Comparison of ENCODE assay signal across 11 mouse cellular contexts in the genomic region with DNA sequence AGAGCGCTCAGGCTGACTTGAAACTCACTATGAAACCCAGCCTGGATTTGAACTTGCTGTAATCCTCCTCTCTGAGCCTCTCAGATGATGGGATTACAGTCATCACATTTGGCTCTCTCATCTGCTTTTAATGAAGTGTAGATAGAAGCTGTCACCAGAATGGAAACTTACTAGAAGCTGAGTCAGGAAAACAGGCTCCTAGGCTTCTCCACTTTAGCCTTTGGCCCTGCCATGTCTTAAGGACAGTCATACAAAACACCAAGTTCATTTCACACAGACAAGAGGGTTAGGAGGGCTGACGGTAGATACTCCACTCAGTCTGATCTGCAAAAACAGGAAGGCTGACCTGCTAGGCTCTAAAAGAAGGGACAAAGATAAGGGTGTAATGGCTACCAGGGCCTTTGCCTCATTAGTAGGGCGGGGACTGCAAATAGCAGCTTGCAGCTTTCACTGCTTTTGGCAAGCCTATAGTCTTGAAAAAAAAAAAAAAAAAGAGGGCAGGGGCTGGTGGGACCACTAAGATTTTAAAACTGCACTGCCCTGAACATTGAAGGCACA. TPM values are rescaled to one million over a fixed set of nuclear protein-coding genes. Genes with fewer than 3 reads are reported as not detected.
DNase-seq lines count a peak whose midpoint lies in the region; ATAC-seq lines count a peak whose summit lies in the region.
"Had no signal": no experiment of that assay in that cellular context is flagged by ENCODE, and none has a peak within 500 bp of the region (broad histone marks: within the 10 kb centered on the region; RNA-seq: fewer than 3 reads in every experiment).

No protein-coding gene starts in this region.

- 57% methylated on average over 3 of the region's 3 CpGs for WGBS in heart, embryonic 13.5 days
- 49% methylated on average over 3 of the region's 3 CpGs for WGBS in forebrain, embryonic 16.5 days
- 96% methylated on average over 3 of the region's 3 CpGs for WGBS in macrophage (ENCODE audit: missing documents)

- H3K27me3 ChIP-seq in heart, embryonic 13.5 days (replicated peaks): no peaks in the 10 kb centered on the region
- H3K27me3 ChIP-seq in forebrain, embryonic 16.5 days (replicated peaks; ENCODE audit: control insufficient read depth, insufficient read depth, low read length): no peaks in the 10 kb centered on the region
- H3K27me3 ChIP-seq: neural tube, embryonic 13.5 days had no signal

- H3K36me3 ChIP-seq in heart, embryonic 13.5 days: peaks cover 25% of the 10 kb centered on the region
- H3K36me3 ChIP-seq in forebrain, embryonic 16.5 days (ENCODE audit: control insufficient read depth, insufficient read depth): no peaks in the 10 kb centered on the region; the same call in 1 of the 2 replicates
- peaks cover 22% of the 10 kb centered on the region for H3K36me3 ChIP-seq in macrophage (ENCODE audit: inconsistent target)

- DNase-seq in heart, postnatal 10 days: no peak
- peak; percentile 41 for DNase-seq in MEL-GATA-1-ER (ENCODE audit: extremely low read depth, low read depth)
- DNase-seq in left cerebral cortex, postnatal 10 days (ENCODE audit: extremely low spot score in 1 of 2, low spot score in 2 of 2): no peak
- DNase-seq: cerebellum, adult 8-10 months; kidney, postnatal 25 days had no signal

- H3K4me3 ChIP-seq in heart, embryonic 13.5 days: no peak overlapping the region
- H3K4me3 ChIP-seq in forebrain, embryonic 16.5 days (replicated peaks; ENCODE audit: low read length): no peak overlapping the region
- H3K4me3 ChIP-seq in macrophage (ENCODE audit: inconsistent target): no peak overlapping the region
- H3K4me3 ChIP-seq: midbrain, embryonic 10.5 days; neural tube, embryonic 13.5 days had no signal

- no peak overlapping the region for H3K9ac ChIP-seq in heart, embryonic 13.5 days
- H3K9ac ChIP-seq in forebrain, embryonic 16.5 days (replicated peaks; ENCODE audit: low read depth, low read length): no peak overlapping the region
- H3K9ac ChIP-seq: neural tube, embryonic 13.5 days had no signal

- no peak for ATAC-seq in heart, embryonic 13.5 days (ENCODE audit: extremely low read depth, insufficient number of reproducible peaks, low FRiP score, low TSS enrichment)
- no peak for ATAC-seq in forebrain, embryonic 16.5 days
- ATAC-seq in granulocyte monocyte progenitor cell, adult 5-6 weeks (replicated peaks; ENCODE audit: poor library complexity, severe bottlenecking): no peak

- H3K79me2 ChIP-seq in macrophage (ENCODE audit: inconsistent target): peaks cover 81% of the 10 kb centered on the region; the same call in 1 of the 2 replicates

- H3K4me2 ChIP-seq in heart, embryonic 13.5 days: no peak overlapping the region
- H3K4me2 ChIP-seq in forebrain, embryonic 16.5 days (ENCODE audit: low read length): no peak overlapping the region
- H3K4me2 ChIP-seq: neural tube, embryonic 13.5 days had no signal

- peaks cover 30% of the 10 kb centered on the region for H3K4me1 ChIP-seq in heart, embryonic 13.5 days
- peaks cover 36% of the 10 kb centered on the region for H3K4me1 ChIP-seq in forebrain, embryonic 16.5 days (replicated peaks; ENCODE audit: control insufficient read depth, insufficient read depth, low read length)
- H3K4me1 ChIP-seq: midbrain, embryonic 10.5 days had no signal

- no peaks in the 10 kb centered on the region for H3K9me3 ChIP-seq in heart, embryonic 13.5 days
- H3K9me3 ChIP-seq in forebrain, embryonic 16.5 days (ENCODE audit: control insufficient read depth, low read length): no peaks in the 10 kb centered on the region
- H3K9me3 ChIP-seq: midbrain, embryonic 10.5 days; neural tube, embryonic 13.5 days had no signal

- intact Hi-C loops in heart, postnatal 10 days (cut with DNase I): no loop called here
- intact Hi-C loops in left cerebral cortex, postnatal 10 days (cut with DNase I): no loop called here

- H3K27ac ChIP-seq in heart, embryonic 13.5 days (replicated peaks): peak overlapping the region; percentile 41
- peak overlapping the region; percentile 91 for H3K27ac ChIP-seq in forebrain, embryonic 16.5 days (ENCODE audit: low read length)
- peak overlapping the region; percentile 28; the same call in 1 of the 2 replicates for H3K27ac ChIP-seq in macrophage
- H3K27ac ChIP-seq: midbrain, embryonic 10.5 days; neural tube, embryonic 13.5 days had no signal

RNA-seq across cellular contexts. Expression of gene Fam53b, which starts 48.0 kb away (rescaled TPM):
- 12.5 and 15.7 TPM in 2 replicates for polyA plus RNA-seq in heart, embryonic 13.5 days (2015; fragmentation: Nextera tagmentation; extraction: Ambion mirVana)
- total RNA-seq in heart, postnatal 10 days (2021): 10 to 100 TPM; 35.5 to 46.0 TPM
- 27.3 and 29.2 TPM in 2 replicates for polyA plus RNA-seq in forebrain, embryonic 16.5 days (2015; fragmentation: Nextera tagmentation; extraction: Ambion mirVana)
- 100 to 1,000 TPM in 13 of 26 experiments, 10 to 100 TPM in 13; 24.2 to 164 (median 103) TPM for total RNA-seq in macrophage (2018; cell fraction: chromatin; rRNA removed)
- 10 to 100 TPM; 11.4 to 67.0 (median 51.9) TPM for total RNA-seq in macrophage (2018; cell fraction: cytosol; rRNA removed)
- 100 to 1,000 TPM in 8 of 26 experiments, 10 to 100 TPM in 18; 21.6 to 149 (median 81.0) TPM for total RNA-seq in macrophage (2018; cell fraction: nucleus; rRNA removed)
- 28.5 to 45.3 TPM (median 29.8 TPM) in 3 replicates for polyA plus RNA-seq in macrophage (2018)
- total RNA-seq in granulocyte monocyte progenitor cell, adult 5-6 weeks (2014; fragmentation: Nextera tagmentation): 20.1 and 27.7 TPM in 2 replicates
- 11.1 and 12.5 TPM in 2 replicates for total RNA-seq in granulocyte monocyte progenitor cell, adult 5-6 weeks (2017)
- total RNA-seq in left cerebral cortex, postnatal 10 days (2021): 10 to 100 TPM; 13.9 to 14.5 TPM

Comparison
In these comparisons a context has a peak if more than half of its experiments do, and no peak if none do; other contexts are left out.
1. H3K27ac ChIP-seq: peak in every context shown above with its lines; median percentile 91 in forebrain, embryonic 16.5 days; 41 in heart, embryonic 13.5 days; 28 in macrophage.